In genomic region chr2:29620301-29620827, GRCm38 (mm10) we compare ENCODE assay signal across 8 mouse cellular contexts. TPM values are rescaled to one million over a fixed set of nuclear protein-coding genes. Genes with fewer than 3 reads are reported as not detected.
DNase-seq lines count a peak whose midpoint lies in the region; ATAC-seq and TF ChIP-seq lines count a peak whose summit lies in the region.

No protein-coding gene starts in this region.

- no peak overlapping the region for H3K27ac ChIP-seq in kidney, adult 2 months (ENCODE audit: insufficient read depth, low read depth, low read length)
- peak overlapping the region; percentile 87; the same call in 1 of the 2 replicates for H3K27ac ChIP-seq in ES-E14 (ENCODE audit: insufficient read depth, low read depth, low read length, poor library complexity, severe bottlenecking)
- peak overlapping the region; percentile 94 for H3K27ac ChIP-seq in embryonic facial prominence, embryonic 12.5 days
- H3K27ac ChIP-seq in intestine, embryonic 14.5 days (ENCODE audit: low read depth): peak overlapping the region; percentile 90

- no peak for ATAC-seq in embryonic facial prominence, embryonic 12.5 days (ENCODE audit: insufficient number of reproducible peaks, insufficient read depth, low FRiP score, low TSS enrichment)
- 0 out of 2 replicates have a peak, but pooled peaks have one; percentile 13 for ATAC-seq in intestine, embryonic 14.5 days (replicated peaks; ENCODE audit: low FRiP score, low TSS enrichment, low read depth)

- no peak for TF ChIP-seq CTCF in kidney, adult 2 months (conservative IDR thresholded peaks at IDR 0.05; ENCODE audit: insufficient read depth, insufficient read length, low read depth, low read length)

- peaks cover 48% of the 10 kb centered on the region for H3K79me2 ChIP-seq in myocyte (ENCODE audit: control insufficient read depth, insufficient read depth)

- H3K9me3 ChIP-seq in ES-E14 (ENCODE audit: control insufficient read depth, insufficient read depth, low read depth, low read length): no peaks in the 10 kb centered on the region
- no peaks in the 10 kb centered on the region for H3K9me3 ChIP-seq in embryonic facial prominence, embryonic 12.5 days
- H3K9me3 ChIP-seq in intestine, embryonic 14.5 days (ENCODE audit: control insufficient read depth, low read length): no peaks in the 10 kb centered on the region

- H3K4me3 ChIP-seq in kidney, adult 2 months (ENCODE audit: insufficient read depth, low read depth, low read length): peak overlapping the region; percentile 88
- H3K4me3 ChIP-seq in ES-E14 (ENCODE audit: insufficient read depth in 1 of 2, low read depth in 1 of 2, low read length in 2 of 2, poor library complexity in 1 of 2, severe bottlenecking in 1 of 2) (peak overlapping the region; percentile 90 to 98), myocyte (peak overlapping the region; percentile 41)
- H3K4me3 ChIP-seq in embryonic facial prominence, embryonic 12.5 days: peak overlapping the region; percentile 85
- peak overlapping the region; percentile 89 for H3K4me3 ChIP-seq in intestine, embryonic 14.5 days (ENCODE audit: low read depth, low read length)

- DNase-seq in kidney, adult 2 months: no peak
- DNase-seq in kidney, adult 11 months: no peak
- no peak for DNase-seq in ES-E14 (ENCODE audit: low read depth, low spot score)
- DNase-seq in intestine, embryonic 14.5 days (ENCODE audit: low spot score): no peak
- no peak for DNase-seq in urinary bladder, adult 2 months (ENCODE audit: low spot score)
- DNase-seq in frontal cortex, adult 2 months (ENCODE audit: extremely low spot score in 1 of 2, low spot score in 1 of 2): no peak

- TF ChIP-seq POLR2A in kidney, adult 2 months (IDR thresholded peaks at IDR 0.05; ENCODE audit: low read depth, low read length): no peak
- no peak for TF ChIP-seq POLR2A in myocyte (IDR thresholded peaks at IDR 0.05; ENCODE audit: insufficient read length, low read depth)

- peaks cover 27% of the 10 kb centered on the region for H3K4me1 ChIP-seq in kidney, adult 2 months (ENCODE audit: control insufficient read depth, insufficient read depth, low read length)
- peaks cover 12 to 33% of the 10 kb centered on the region in 2 experiments for H3K4me1 ChIP-seq in ES-E14 (ENCODE audit: control insufficient read depth in 2 of 2, insufficient read depth in 2 of 2, low read length in 2 of 2, poor library complexity in 1 of 2)
- H3K4me1 ChIP-seq in embryonic facial prominence, embryonic 12.5 days: peaks cover 17% of the 10 kb centered on the region
- peaks cover 20% of the 10 kb centered on the region; the same call in 1 of the 2 replicates for H3K4me1 ChIP-seq in intestine, embryonic 14.5 days (replicated peaks; ENCODE audit: control insufficient read depth, insufficient read depth, low read length)

- H3K9ac ChIP-seq in ES-E14 (ENCODE audit: insufficient read depth, low read depth, low read length, poor library complexity, severe bottlenecking): peak overlapping the region; percentile 90
- H3K9ac ChIP-seq in embryonic facial prominence, embryonic 12.5 days: peak overlapping the region; percentile 95
- peak overlapping the region; percentile 93 for H3K9ac ChIP-seq in intestine, embryonic 14.5 days (ENCODE audit: low read length)

- peak overlapping the region; percentile 36 for H3ac ChIP-seq in myocyte (ENCODE audit: control insufficient read depth, insufficient read length)

- no peaks in the 10 kb centered on the region for H3K36me3 ChIP-seq in kidney, adult 2 months (ENCODE audit: control insufficient read depth, insufficient read depth, low read length)
- peaks cover 6% of the 10 kb centered on the region; the same call in 1 of the 2 replicates for H3K36me3 ChIP-seq in ES-E14 (ENCODE audit: control insufficient read depth, insufficient read depth, low read length, poor library complexity, severe bottlenecking)
- H3K36me3 ChIP-seq in embryonic facial prominence, embryonic 12.5 days: no peaks in the 10 kb centered on the region
- H3K36me3 ChIP-seq in intestine, embryonic 14.5 days (ENCODE audit: control insufficient read depth, insufficient read depth, low read length): no peaks in the 10 kb centered on the region
- H3K36me3 ChIP-seq in myocyte (ENCODE audit: control insufficient read depth, insufficient read depth): no peaks in the 10 kb centered on the region

- in situ Hi-C loops in ES-E14 (cut with MboI; ENCODE audit: low sequenced_read_pairs in 2 of 2, unreplicated experiment in 2 of 2): no loop called here

- H3K27me3 ChIP-seq in kidney, adult 2 months (replicated peaks; ENCODE audit: control insufficient read depth, insufficient read depth, low read length): no peaks in the 10 kb centered on the region
- H3K27me3 ChIP-seq in embryonic facial prominence, embryonic 12.5 days: no peaks in the 10 kb centered on the region
- H3K27me3 ChIP-seq in intestine, embryonic 14.5 days (replicated peaks; ENCODE audit: control insufficient read depth, insufficient read depth, low read length): no peaks in the 10 kb centered on the region
- no peaks in the 10 kb centered on the region for H3K27me3 ChIP-seq in myocyte (ENCODE audit: control insufficient read depth, insufficient read depth, insufficient read length)

- WGBS in kidney, adult 2 months: 6% methylated on average over 15 of the region's 15 CpGs
- 2% methylated on average over 15 of the region's 15 CpGs for WGBS in embryonic facial prominence, embryonic 12.5 days
- 2% methylated on average over 15 of the region's 15 CpGs for WGBS in intestine, embryonic 14.5 days

- peak overlapping the region; percentile 86 for H3K4me2 ChIP-seq in embryonic facial prominence, embryonic 12.5 days (replicated peaks)
- peak overlapping the region; percentile 56 for H3K4me2 ChIP-seq in intestine, embryonic 14.5 days (ENCODE audit: low read length)
- peak overlapping the region; percentile 90 for H3K4me2 ChIP-seq in myocyte (ENCODE audit: low read depth)

TF ChIP-seq in ES-E14, 5 proteins besides CTCF, POLR2A, EP300 and RAD21:
- TF ChIP-seq ZC3H11A (IDR thresholded peaks at IDR 0.05; ENCODE audit: borderline replicate concordance, low read depth, low read length): no peak
- no peak for TF ChIP-seq HCFC1 (IDR thresholded peaks at IDR 0.05; ENCODE audit: borderline replicate concordance, insufficient read depth, low read length)
- no peak for TF ChIP-seq MAFK (IDR thresholded peaks at IDR 0.05; ENCODE audit: insufficient read depth, low read depth, low read length)
- no peak for TF ChIP-seq CHD2 (IDR thresholded peaks at IDR 0.05; ENCODE audit: low read depth, low read length)
- no peak for TF ChIP-seq ZNF384 (IDR thresholded peaks at IDR 0.05; ENCODE audit: low read depth, low read length)

TF ChIP-seq in myocyte, 11 proteins besides CTCF, POLR2A, EP300 and RAD21:
- no peak for TF ChIP-seq REST (IDR thresholded peaks at IDR 0.05; ENCODE audit: insufficient read depth, insufficient read length)
- TF ChIP-seq TCF12 (IDR thresholded peaks at IDR 0.05; ENCODE audit: insufficient read depth, poor library complexity, severe bottlenecking): no peak
- TF ChIP-seq MYOG (IDR thresholded peaks at IDR 0.05; ENCODE audit: control insufficient read depth in 1 of 3, insufficient read depth in 1 of 3, insufficient read length in 2 of 3, low read depth in 2 of 3): no peak
- TF ChIP-seq SRF (IDR thresholded peaks at IDR 0.05; ENCODE audit: control insufficient read depth, insufficient read length, low read depth): no peak
- no peak for TF ChIP-seq USF1 (IDR thresholded peaks at IDR 0.05; ENCODE audit: low read depth)
- TF ChIP-seq POLR2AphosphoS2 (IDR thresholded peaks at IDR 0.05; ENCODE audit: insufficient read length, low read depth): no peak
- TF ChIP-seq E2F4 (IDR thresholded peaks at IDR 0.05; ENCODE audit: insufficient read depth): no peak
- TF ChIP-seq CEBPB (IDR thresholded peaks at IDR 0.05; ENCODE audit: insufficient read depth, poor library complexity, severe bottlenecking): no peak
- no peak for TF ChIP-seq MYOD1 (IDR thresholded peaks at IDR 0.05; ENCODE audit: control insufficient read depth in 1 of 3, insufficient read length in 2 of 3, low read depth in 2 of 3)
- no peak for TF ChIP-seq MAX (IDR thresholded peaks at IDR 0.05; ENCODE audit: low read depth)
- no peak for TF ChIP-seq TCF3 (IDR thresholded peaks at IDR 0.05; ENCODE audit: insufficient read length, low read depth)

RNA-seq across cellular contexts. Expression of gene Rapgef1, which starts 0.8 kb away (rescaled TPM):
- 38.9 and 41.7 TPM in 2 replicates for polyA plus RNA-seq in kidney, adult 2 months (2012; rRNA removed)
- total RNA-seq in ES-E14 (2012; rRNA removed): 48.5 and 54.6 TPM in 2 replicates
- polyA plus RNA-seq in embryonic facial prominence, embryonic 12.5 days (2016; fragmentation: Nextera tagmentation; extraction: Ambion mirVana): 20.3 and 21.7 TPM in 2 replicates
- polyA plus RNA-seq in intestine, embryonic 14.5 days (2014; fragmentation: Nextera tagmentation; extraction: Ambion mirVana): 15.1 and 15.7 TPM in 2 replicates
- polyA plus RNA-seq in myocyte (2012; fragmentation: generic; extraction: Trizol): 74.5 TPM
- polyA plus RNA-seq in urinary bladder, adult 2 months (2012; rRNA removed): 29.0 and 34.9 TPM in 2 replicates
- 74.6 and 80.1 TPM in 2 replicates for polyA plus RNA-seq in frontal cortex, adult 2 months (2012; rRNA removed)

Comparison
In these comparisons a context has a peak if more than half of its experiments do, and no peak if none do; other contexts are left out.
1. H3K4me3 ChIP-seq: peak in every context shown above with its lines; median percentile 94 in ES-E14; 89 in intestine, embryonic 14.5 days; 88 in kidney, adult 2 months; 85 in embryonic facial prominence, embryonic 12.5 days; 41 in myocyte.